ENCODE assay signal across 20 mouse cellular contexts in genomic region chr1:166848015-166848535, GRCm38 (mm10).
DNase-seq lines count a peak whose midpoint lies in the region; ATAC-seq and TF ChIP-seq lines count a peak whose summit lies in the region.
"Had no signal": no experiment of that assay in that cellular context is flagged by ENCODE, and none has a peak within 500 bp of the region (broad histone marks: within the 10 kb centered on the region; RNA-seq: fewer than 3 reads in every experiment).

No protein-coding gene starts in this region.

- H3K4me2 ChIP-seq in hindbrain, postnatal 0 days (ENCODE audit: low read depth, low read length), result no peak overlapping the region
- no peak overlapping the region for H3K4me2 ChIP-seq in forebrain, embryonic 11.5 days (ENCODE audit: low read depth, low read length, severe bottlenecking)
- H3K4me2 ChIP-seq: forebrain, embryonic 12.5 days; heart, embryonic 13.5 days; stomach, embryonic 15.5 days had no signal

- peak; percentile 40 for DNase-seq in hindbrain, postnatal 0 days (ENCODE audit: low spot score)
- DNase-seq in hindbrain, embryonic 10.5 days (ENCODE audit: low spot score), result no peak
- peak; percentile 6 to 45 for DNase-seq in lung, postnatal 4 days
- no peak for DNase-seq in lung, adult 18-20 months
- DNase-seq in adrenal gland, adult (ENCODE audit: inconsistent age in 2 of 2, low spot score in 1 of 2), result peak; percentile 31 to 74
- DNase-seq in brain, embryonic 14.5 days (ENCODE audit: low read depth), result peak; percentile 33
- DNase-seq in forebrain, embryonic 11.5 days (ENCODE audit: low spot score), result no peak
- no peak for DNase-seq in spleen, adult 12 weeks (ENCODE audit: low spot score)
- DNase-seq: cerebellum, adult 18-20 months; cerebellum, postnatal 36 days; gastrocnemius, postnatal 10 days; heart, adult 11 months; heart, postnatal 36 days; thymus, adult 18-20 months had no signal

- H3K36me3 ChIP-seq in hindbrain, postnatal 0 days (ENCODE audit: insufficient read depth, low read length), result no peaks in the 10 kb centered on the region
- no peaks in the 10 kb centered on the region for H3K36me3 ChIP-seq in hindbrain, embryonic 10.5 days
- no peaks in the 10 kb centered on the region for H3K36me3 ChIP-seq in forebrain, embryonic 11.5 days (ENCODE audit: control insufficient read depth, insufficient read depth, low read length)
- H3K36me3 ChIP-seq: forebrain, embryonic 12.5 days; heart, embryonic 13.5 days; stomach, embryonic 15.5 days had no signal

- no peak for ATAC-seq in hindbrain, postnatal 0 days
- ATAC-seq in forebrain, embryonic 11.5 days (replicated peaks; ENCODE audit: low FRiP score), result no peak
- ATAC-seq: hindbrain, embryonic 16.5 days had no signal

- H3K4me1 ChIP-seq in hindbrain, postnatal 0 days (ENCODE audit: insufficient read depth, low read length), result peaks cover 5% of the 10 kb centered on the region; the same call in 1 of the 2 replicates
- H3K4me1 ChIP-seq in hindbrain, embryonic 10.5 days (replicated peaks), result peaks cover 14% of the 10 kb centered on the region
- no peaks in the 10 kb centered on the region for H3K4me1 ChIP-seq in forebrain, embryonic 11.5 days (replicated peaks; ENCODE audit: control insufficient read depth, insufficient read depth, low read length)
- H3K4me1 ChIP-seq: stomach, embryonic 15.5 days had no signal

- no peak overlapping the region for H3K9ac ChIP-seq in hindbrain, postnatal 0 days (replicated peaks; ENCODE audit: low read length)
- H3K9ac ChIP-seq in forebrain, embryonic 11.5 days (ENCODE audit: low read length), result no peak overlapping the region
- H3K9ac ChIP-seq: forebrain, embryonic 12.5 days; heart, embryonic 13.5 days; liver, embryonic 14.5 days; stomach, embryonic 15.5 days had no signal

- 48% methylated on average over 4 of the region's 4 CpGs for WGBS in hindbrain, postnatal 0 days
- 80% methylated on average over 4 of the region's 4 CpGs for WGBS in hindbrain, embryonic 10.5 days
- WGBS in forebrain, embryonic 11.5 days, result 84% methylated on average over 4 of the region's 4 CpGs

- TF ChIP-seq POLR2A in brain, embryonic 14.5 days (IDR thresholded peaks at IDR 0.05; ENCODE audit: borderline replicate concordance, extremely low read depth, insufficient read depth, insufficient read length, poor library complexity, severe bottlenecking), result no peak

- TF ChIP-seq CTCF in hindbrain, postnatal 0 days (IDR thresholded peaks at IDR 0.05; ENCODE audit: low read depth), result no peak
- no peak for TF ChIP-seq CTCF in brain, embryonic 14.5 days (IDR thresholded peaks at IDR 0.05; ENCODE audit: borderline replicate concordance, extremely low read depth, insufficient read depth, insufficient read length)

- no peaks in the 10 kb centered on the region for H3K27me3 ChIP-seq in hindbrain, postnatal 0 days (ENCODE audit: insufficient read depth, low read length)
- no peaks in the 10 kb centered on the region for H3K27me3 ChIP-seq in hindbrain, embryonic 10.5 days (ENCODE audit: insufficient read depth, poor library complexity, severe bottlenecking)
- H3K27me3 ChIP-seq in forebrain, embryonic 11.5 days (ENCODE audit: control insufficient read depth, insufficient read depth, low read length), result no peaks in the 10 kb centered on the region
- H3K27me3 ChIP-seq: CH12.LX; forebrain, embryonic 12.5 days; heart, embryonic 13.5 days; stomach, embryonic 15.5 days had no signal

- no peak overlapping the region for H3K27ac ChIP-seq in hindbrain, postnatal 0 days
- H3K27ac ChIP-seq in hindbrain, embryonic 10.5 days, result no peak overlapping the region
- H3K27ac ChIP-seq in forebrain, embryonic 11.5 days (ENCODE audit: low read depth, low read length), result no peak overlapping the region
- H3K27ac ChIP-seq: forebrain, embryonic 12.5 days; heart, embryonic 13.5 days; liver, embryonic 14.5 days; stomach, embryonic 15.5 days had no signal

- no peak overlapping the region for H3K4me3 ChIP-seq in hindbrain, postnatal 0 days (ENCODE audit: low read length)
- no peak overlapping the region for H3K4me3 ChIP-seq in hindbrain, embryonic 10.5 days
- no peak overlapping the region for H3K4me3 ChIP-seq in forebrain, embryonic 11.5 days (ENCODE audit: low read depth, low read length)
- H3K4me3 ChIP-seq: forebrain, embryonic 12.5 days; heart, embryonic 13.5 days; stomach, embryonic 15.5 days had no signal

- H3K9me3 ChIP-seq in hindbrain, postnatal 0 days (ENCODE audit: low read length), result no peaks in the 10 kb centered on the region
- no peaks in the 10 kb centered on the region for H3K9me3 ChIP-seq in hindbrain, embryonic 10.5 days
- no peaks in the 10 kb centered on the region for H3K9me3 ChIP-seq in forebrain, embryonic 11.5 days (ENCODE audit: control insufficient read depth, low read length)
- H3K9me3 ChIP-seq: forebrain, embryonic 12.5 days; heart, embryonic 13.5 days; stomach, embryonic 15.5 days had no signal

Comparison
In these comparisons a context has a peak if more than half of its experiments do, and no peak if none do; other contexts are left out.
1. DNase-seq: peak in hindbrain, postnatal 0 days (single experiment), lung, postnatal 4 days (2 of 2), adrenal gland, adult (2 of 2) and brain, embryonic 14.5 days (single experiment); none in hindbrain, embryonic 10.5 days (single experiment), lung, adult 18-20 months (0 of 2), forebrain, embryonic 11.5 days (single experiment) and spleen, adult 12 weeks (single experiment).